Mouse (Mus musculus) megakaryocyte, embryonic 14.5 days (primary cell): ENCODE data around the gene Vps39. TPM values are rescaled to one million over a fixed set of nuclear protein-coding genes. Genes with fewer than 3 reads are reported as not detected.

Experiments used
- H3K27me3 ChIP-seq: replicated peaks from 2 replicates; pipeline ENCODE3; 2012; ENCODE audit warnings: inconsistent platforms
- H3K36me3 ChIP-seq: replicated peaks from 2 replicates; pipeline ENCODE3; 2012; ENCODE audit warnings: low read length, inconsistent platforms, mixed read lengths
- H3K4me1 ChIP-seq: 2 replicates; pipeline ENCODE4 v1.6.1; 2012; ENCODE audit warnings: inconsistent platforms
- H3K4me3 ChIP-seq: replicated peaks from 2 replicates; pipeline ENCODE3; 2012; ENCODE audit warnings: moderate library complexity, mild to moderate bottlenecking, inconsistent platforms
- H3K9me3 ChIP-seq: 2 replicates; pipeline ENCODE4 v1.6.1; 2012; ENCODE audit warnings: inconsistent platforms
- FLI1 ChIP-seq: IDR thresholded peaks from 2 replicates; pipeline ENCODE4 v1.6.1; 2012; ENCODE audit warnings: low read length, inconsistent platforms, mixed read lengths
- GATA1 ChIP-seq: IDR thresholded peaks from 3 replicates; pipeline ENCODE4 v1.6.1; 2012; ENCODE audit warnings: mixed read lengths, low read length, inconsistent platforms, borderline replicate concordance
- polyA plus RNA-seq: library from polyadenylated mRNA; stranded (reverse); fragments of >175 nt; gene quantifications from 2 replicates; pipeline ENCODE4 v1.2.3, GENCODE M21; 2012; ENCODE audit warnings: low replicate concordance; ENCODE audit not compliant: insufficient read depth

Gene Vps39
- 2.0 and 4.7 TPM in 2 replicates for polyA plus RNA-seq

DNA sequence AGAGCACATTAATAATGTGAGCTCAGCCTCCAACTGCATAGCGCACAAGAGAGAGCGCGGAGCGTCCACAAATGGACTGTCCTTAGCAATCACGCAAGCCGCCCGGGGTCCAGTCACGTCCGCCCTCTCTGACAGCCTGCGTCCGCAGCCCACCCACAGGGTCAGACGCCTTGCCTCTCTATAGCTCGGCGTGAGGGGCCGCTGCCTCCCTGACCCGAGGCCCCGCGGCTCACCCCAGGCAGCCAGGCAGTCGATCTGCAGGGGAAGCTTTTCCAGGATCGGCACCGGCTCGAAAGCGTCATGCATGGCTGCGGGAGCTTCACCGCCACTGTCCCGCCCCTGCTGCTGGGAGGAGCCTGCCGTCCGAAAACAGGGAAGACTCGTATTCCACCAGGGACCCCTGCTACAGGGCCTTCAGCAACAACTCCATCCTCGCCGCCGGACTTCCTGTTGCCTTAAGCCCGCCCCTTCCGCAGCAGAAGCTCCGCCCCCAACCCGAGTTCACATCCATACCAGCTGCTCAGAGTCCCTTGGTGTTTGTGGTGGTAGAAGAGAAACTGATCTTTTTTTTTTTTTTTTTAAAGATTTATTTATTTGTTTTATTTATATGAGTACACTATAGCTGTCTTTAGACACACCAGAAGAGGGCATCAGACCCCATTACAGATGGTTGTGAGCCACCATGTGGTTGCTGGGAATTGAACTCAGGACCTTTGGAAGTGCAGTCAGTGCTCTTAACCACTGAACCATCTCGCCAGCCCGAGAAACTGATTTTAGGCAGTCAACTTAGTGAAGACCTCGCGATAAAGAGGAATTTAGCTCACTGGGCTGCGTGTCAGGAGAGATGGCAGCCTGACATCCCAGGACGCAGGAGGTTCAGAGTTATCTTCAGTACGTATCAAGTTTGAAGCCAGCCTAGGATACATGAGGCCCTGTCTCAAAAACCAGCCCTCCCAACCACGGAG, at the start of gene Vps39:
Vps39 (minus strand) TSS at position 456 of the 965 bp plus-strand sequence.
- Histone ChIP-seq H3K9me3 (no peaks in the 10 kb centered on the region), H3K27me3 (no peaks in the 10 kb centered on the region), H3K4me1 (peaks cover 49% of the 10 kb centered on the region), H3K4me3 (peak within 1 kb of the TSS; percentile 97), H3K36me3 (peaks cover 52% of the 10 kb centered on the region)
- TF ChIP-seq GATA1 (no peak), FLI1 (no peak)

DNA sequence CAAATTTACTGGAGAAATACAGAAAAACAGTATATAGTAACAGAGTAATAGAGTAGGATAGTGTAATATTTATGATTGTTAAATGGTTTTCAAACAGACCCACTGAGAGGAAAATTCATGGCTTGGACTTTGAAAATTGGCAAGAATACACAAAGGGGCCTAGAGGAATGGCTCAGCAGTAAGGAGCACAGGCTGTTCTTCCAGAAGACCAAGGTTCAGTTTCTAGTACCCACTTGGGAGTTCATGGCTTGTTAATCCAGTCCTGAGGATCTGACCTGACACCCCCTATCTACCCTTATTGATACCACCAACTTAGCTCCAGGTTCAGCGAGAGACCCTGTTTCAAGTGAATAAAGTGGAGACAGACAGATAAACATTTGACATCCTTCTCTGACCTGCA, 45.0 kb upstream of the Vps39 start:
- H3K27me3 ChIP-seq: no peaks in the 10 kb centered on the region
- no peak overlapping the region for H3K4me3 ChIP-seq
- H3K9me3 ChIP-seq: no peaks in the 10 kb centered on the region
- H3K36me3 ChIP-seq: peaks cover 78% of the 10 kb centered on the region
- TF ChIP-seq GATA1 (no peak), FLI1 (no peak)
- peaks cover 18% of the 10 kb centered on the region for H3K4me1 ChIP-seq

DNA sequence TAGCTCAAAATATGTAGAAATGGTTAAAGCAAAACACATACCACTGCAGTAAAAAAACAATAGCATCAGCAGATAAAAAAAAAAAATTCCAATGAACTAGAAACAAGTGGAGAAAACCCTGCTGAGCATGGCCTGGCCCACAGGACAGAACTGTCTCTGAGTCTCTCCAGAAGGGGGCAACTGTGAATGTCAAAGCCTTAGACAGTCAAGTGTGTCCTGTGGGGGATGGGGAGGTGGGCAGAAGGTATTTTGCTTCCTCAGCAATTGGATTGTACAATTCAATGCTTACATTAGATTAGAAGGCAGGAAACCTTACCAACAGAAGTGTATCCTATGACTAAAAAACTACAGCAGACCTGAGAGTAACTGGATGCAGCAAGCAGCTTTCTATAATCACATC, 39.5 kb upstream of the Vps39 start:
- peaks cover 97% of the 10 kb centered on the region for H3K36me3 ChIP-seq
- TF ChIP-seq GATA1 (no peak), FLI1 (no peak)
- no peak overlapping the region for H3K4me3 ChIP-seq
- H3K9me3 ChIP-seq: no peaks in the 10 kb centered on the region
- H3K27me3 ChIP-seq: no peaks in the 10 kb centered on the region
- H3K4me1 ChIP-seq: peaks cover 9% of the 10 kb centered on the region

DNA sequence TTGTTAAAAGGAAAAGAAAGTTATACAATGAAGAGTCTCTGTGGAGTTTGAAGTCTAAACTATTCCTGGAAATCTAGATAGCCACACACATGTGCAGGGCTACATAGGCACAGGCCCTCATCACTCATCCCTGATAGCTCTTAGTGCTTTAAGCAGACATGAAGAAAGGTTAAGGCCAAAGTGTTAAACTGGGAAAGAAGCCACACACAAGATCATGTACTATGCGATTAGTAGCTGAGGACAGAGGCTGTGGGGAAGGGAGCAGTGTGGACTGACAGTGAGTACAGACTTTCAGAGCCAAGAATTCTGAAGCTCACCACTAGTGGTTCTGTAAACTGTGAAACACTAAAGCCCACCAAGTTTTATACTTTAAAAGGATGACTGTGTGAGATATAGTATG, 38.0 kb upstream of the Vps39 start:
- H3K36me3 ChIP-seq: peaks cover 95% of the 10 kb centered on the region
- H3K4me1 ChIP-seq: peaks cover 9% of the 10 kb centered on the region
- TF ChIP-seq GATA1 (no peak), FLI1 (no peak)
- H3K9me3 ChIP-seq: no peaks in the 10 kb centered on the region
- no peak overlapping the region for H3K4me3 ChIP-seq
- H3K27me3 ChIP-seq: no peaks in the 10 kb centered on the region

DNA sequence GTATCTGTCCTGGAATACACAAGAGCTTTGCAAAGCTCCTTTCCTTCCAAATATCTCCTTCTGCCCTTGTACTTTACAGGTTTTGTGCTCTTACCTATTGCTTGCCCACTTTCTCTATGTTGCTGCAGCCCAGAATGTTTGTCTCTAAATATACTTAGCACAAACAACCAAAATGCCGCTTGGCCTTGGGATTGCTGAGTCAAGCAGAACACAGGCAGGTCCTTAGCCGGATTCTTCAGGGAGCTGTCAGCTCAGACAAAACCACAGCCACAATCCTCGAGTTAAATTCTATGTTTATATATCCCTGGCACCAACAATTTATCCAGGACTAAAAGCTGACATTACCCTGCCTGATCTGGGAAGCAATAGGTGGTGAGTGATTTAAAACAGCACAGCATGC, 36.4 kb upstream of the Vps39 start:
- Histone ChIP-seq H3K36me3 (peaks cover 95% of the 10 kb centered on the region), H3K9me3 (no peaks in the 10 kb centered on the region), H3K4me3 (no peak overlapping the region)

DNA sequence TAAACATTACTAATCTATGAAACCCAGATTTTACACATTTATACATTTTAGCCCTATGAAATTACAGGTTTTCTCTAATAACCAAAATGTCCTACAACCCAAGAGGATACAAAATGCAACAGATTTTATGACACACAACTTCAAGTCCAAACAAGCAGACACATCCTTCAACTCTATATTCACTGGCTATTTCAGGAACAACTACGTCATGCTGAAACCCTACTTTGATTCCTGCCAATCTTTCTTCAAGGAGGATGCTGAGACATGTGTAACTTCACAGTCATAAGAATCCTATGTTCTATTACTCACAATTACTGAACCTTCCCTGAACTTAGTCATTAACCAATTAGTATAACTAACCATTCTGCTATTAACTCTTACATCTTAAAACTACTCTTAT, 34.4 kb upstream of the Vps39 start:
- H3K27me3 ChIP-seq: no peaks in the 10 kb centered on the region
- TF ChIP-seq GATA1: no peak
- no peak for TF ChIP-seq FLI1

More for the DNA sequence above, 36.4 kb upstream of the Vps39 start:
- H3K4me1 ChIP-seq: peaks cover 9% of the 10 kb centered on the region
- TF ChIP-seq FLI1: no peak
- TF ChIP-seq GATA1: no peak
- H3K27me3 ChIP-seq: no peaks in the 10 kb centered on the region

DNA sequence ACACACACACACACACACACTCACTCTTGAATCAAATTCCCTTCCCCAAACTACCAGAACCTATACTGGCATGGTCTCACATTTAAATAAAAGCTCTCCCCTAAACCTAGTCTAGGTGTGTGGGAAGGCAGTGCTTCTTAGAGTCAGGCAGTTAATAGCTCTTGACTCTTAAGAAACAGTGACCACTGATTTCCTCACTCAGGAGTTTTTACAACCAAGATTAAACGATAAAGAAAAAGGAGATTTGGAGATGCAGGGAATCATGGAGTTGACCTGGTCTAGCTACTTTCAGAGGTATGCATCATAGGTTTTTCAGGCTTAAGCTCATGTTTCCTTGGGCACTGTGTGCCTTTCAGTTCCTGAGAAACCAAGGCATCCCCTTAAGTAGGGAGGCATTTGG, 33.3 kb upstream of the Vps39 start:
- peaks cover 9% of the 10 kb centered on the region for H3K4me1 ChIP-seq
- H3K9me3 ChIP-seq: no peaks in the 10 kb centered on the region
- no peaks in the 10 kb centered on the region for H3K27me3 ChIP-seq
- H3K4me3 ChIP-seq: no peak overlapping the region
- peaks cover 97% of the 10 kb centered on the region for H3K36me3 ChIP-seq
- TF ChIP-seq FLI1: no peak

More for the DNA sequence above, 34.4 kb upstream of the Vps39 start:
- no peak overlapping the region for H3K4me3 ChIP-seq
- peaks cover 9% of the 10 kb centered on the region for H3K4me1 ChIP-seq
- H3K36me3 ChIP-seq: peaks cover 95% of the 10 kb centered on the region
- no peaks in the 10 kb centered on the region for H3K9me3 ChIP-seq

DNA sequence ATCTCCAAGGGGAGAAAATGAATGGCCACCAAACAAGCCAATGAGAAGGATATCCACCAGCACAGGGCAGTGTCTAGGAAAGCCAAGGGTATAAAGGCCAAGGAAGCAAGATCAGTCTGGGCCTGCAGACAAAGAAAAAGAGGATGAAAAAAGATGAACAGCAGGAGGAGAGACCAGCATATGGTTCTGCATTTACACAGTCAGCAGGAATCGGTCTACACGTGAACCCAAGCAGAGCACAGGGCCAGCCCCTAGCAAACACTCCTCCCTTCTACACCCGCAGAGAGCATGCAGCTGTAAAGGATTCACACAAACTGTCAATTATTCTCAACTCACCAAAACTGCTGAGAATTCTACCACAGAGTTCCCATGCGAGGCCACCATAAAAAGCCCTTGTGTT, 20.9 kb upstream of the Vps39 start:
- peaks cover 91% of the 10 kb centered on the region for H3K36me3 ChIP-seq

DNA sequence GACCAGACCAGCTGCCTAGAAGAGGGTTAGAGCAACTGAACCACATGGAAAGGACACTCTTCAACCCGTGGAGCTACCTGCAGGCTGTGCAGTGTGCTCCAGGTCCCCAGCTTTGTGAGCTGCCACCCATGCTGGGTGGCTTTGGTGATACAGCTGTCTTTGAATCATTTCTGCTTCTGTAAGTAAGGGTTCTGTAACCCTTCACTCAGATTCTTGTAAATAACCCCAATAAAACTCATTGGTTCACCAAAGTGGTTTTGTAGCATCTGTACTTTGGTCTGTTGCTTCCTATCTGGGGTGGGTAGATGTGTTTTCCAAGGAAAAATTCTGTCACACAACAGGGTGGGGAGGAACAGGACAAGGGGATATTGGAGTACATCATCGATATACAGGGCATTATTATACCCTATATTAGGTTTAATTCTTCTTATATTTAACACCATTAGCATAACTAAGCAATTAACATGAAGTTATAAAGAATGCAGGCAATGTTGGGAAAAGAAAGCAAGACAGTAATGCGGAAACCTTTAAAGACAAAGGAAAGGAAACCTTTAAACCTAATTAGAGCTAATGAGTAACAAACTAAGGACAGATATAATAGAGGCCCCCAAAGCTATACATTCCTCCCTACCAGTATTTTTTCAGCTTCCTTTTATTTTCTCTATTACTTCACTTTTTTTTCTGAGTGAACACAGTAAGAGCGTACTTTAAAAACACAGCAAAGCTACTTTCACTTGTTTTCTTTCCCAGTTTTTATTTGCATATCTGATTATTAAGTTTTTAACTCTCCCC, 14.7 kb upstream of the Vps39 start:
- Histone ChIP-seq H3K4me1 (no peaks in the 10 kb centered on the region), H3K9me3 (no peaks in the 10 kb centered on the region), H3K27me3 (no peaks in the 10 kb centered on the region), H3K36me3 (peaks cover 86% of the 10 kb centered on the region), H3K4me3 (no peak overlapping the region)
- no peak for TF ChIP-seq GATA1
- no peak for TF ChIP-seq FLI1

More for the DNA sequence above, 20.9 kb upstream of the Vps39 start:
- Histone ChIP-seq H3K4me3 (no peak overlapping the region), H3K27me3 (no peaks in the 10 kb centered on the region), H3K4me1 (peaks cover 9% of the 10 kb centered on the region), H3K9me3 (no peaks in the 10 kb centered on the region)
- no peak for TF ChIP-seq FLI1
- TF ChIP-seq GATA1: no peak
